Mouse (Mus musculus): ENCODE measurements around the gene Fgd2.

The Fgd2 gene

GRCm38 (mm10) chr17:29396821-29397242 lies 36.1 kb downstream of the Fgd2 start:
- DNase-seq (ENCODE audit: extremely low read depth, low read depth): peak; percentile 79

- DNase-seq (ENCODE audit: extremely low read depth, low read depth): peak; percentile 71
These were observed 37.0 kb downstream of the Fgd2 start for GRCm38 (mm10) chr17:29397480-29398433.

- DNase-seq (ENCODE audit: extremely low read depth, low read depth): no peak
These were observed 37.8 kb downstream of the Fgd2 start for GRCm38 (mm10) chr17:29398434-29399026.

- DNase-seq (ENCODE audit: extremely low read depth, low read depth): no peak
These were observed 38.7 kb downstream of the Fgd2 start for GRCm38 (mm10) chr17:29399241-29399910.

- DNase-seq (ENCODE audit: extremely low read depth, low read depth): no peak
These were observed 39.3 kb downstream of the Fgd2 start for GRCm38 (mm10) chr17:29400044-29400443.

GRCm38 (mm10) chr17:29401741-29402268 lies 41.1 kb downstream of the Fgd2 start:
- no peak for DNase-seq (ENCODE audit: extremely low read depth, low read depth)

- no peak for DNase-seq (ENCODE audit: extremely low read depth, low read depth)
These were observed 42.5 kb downstream of the Fgd2 start for GRCm38 (mm10) chr17:29403179-29403578.

- no peak for DNase-seq (ENCODE audit: extremely low read depth, low read depth)
These were observed 44.8 kb downstream of the Fgd2 start for GRCm38 (mm10) chr17:29405501-29405900.

GRCm38 (mm10) chr17:29406077-29406476 lies 45.4 kb downstream of the Fgd2 start:
- DNase-seq (ENCODE audit: extremely low read depth, low read depth): no peak

GRCm38 (mm10) chr17:29407405-29407804 lies 46.7 kb downstream of the Fgd2 start:
- DNase-seq (ENCODE audit: extremely low read depth, low read depth): no peak

- DNase-seq (ENCODE audit: extremely low read depth, low read depth): no peak
These were observed 47.6 kb downstream of the Fgd2 start for GRCm38 (mm10) chr17:29408364-29408763.

GRCm38 (mm10) chr17:29409800-29410343 lies 49.2 kb downstream of the Fgd2 start:
- no peak for DNase-seq (ENCODE audit: extremely low read depth, low read depth)

- DNase-seq (ENCODE audit: extremely low read depth, low read depth): no peak
These were observed 51.2 kb downstream of the Fgd2 start for GRCm38 (mm10) chr17:29411821-29412425.

- no peak for DNase-seq (ENCODE audit: extremely low read depth, low read depth)
These were observed 53.9 kb downstream of the Fgd2 start for GRCm38 (mm10) chr17:29414566-29414965.

GRCm38 (mm10) chr17:29415761-29416662 lies 55.3 kb downstream of the Fgd2 start:
- DNase-seq (ENCODE audit: extremely low read depth, low read depth): no peak

- DNase-seq (ENCODE audit: extremely low read depth, low read depth): no peak
These were observed 56.0 kb downstream of the Fgd2 start for GRCm38 (mm10) chr17:29416757-29417156.

- no peak for DNase-seq (ENCODE audit: extremely low read depth, low read depth)
These were observed 58.2 kb downstream of the Fgd2 start for GRCm38 (mm10) chr17:29418758-29419380.

- no peak for DNase-seq (ENCODE audit: extremely low read depth, low read depth)
These were observed 59.4 kb downstream of the Fgd2 start for GRCm38 (mm10) chr17:29419976-29420739.

GRCm38 (mm10) chr17:29421319-29421718 lies 60.6 kb downstream of the Fgd2 start:
- no peak for DNase-seq (ENCODE audit: extremely low read depth, low read depth)
